Mouse (Mus musculus): Measurements from ENCODE around the gene Entpd7. TPM values are rescaled to one million over a fixed set of nuclear protein-coding genes. Genes with fewer than 3 reads are reported as not detected.

Entpd7 gene
- polyA plus RNA-seq, 1 experiment from 2014 or later, result 9.7 TPM

GRCm38 (mm10) chr19:43769366-43769960, 80.0 kb downstream of the Entpd7 start:
- H3K36me3 ChIP-seq, result no peaks in the 10 kb centered on the region
- no peak overlapping the region for H3K27ac ChIP-seq (replicated peaks)
- H3K4me3 ChIP-seq, result no peak overlapping the region
- 89% methylated on average over 5 of the region's 5 CpGs for WGBS
- DNase-seq (ENCODE audit: low spot score), result no peak
- no peaks in the 10 kb centered on the region for H3K9me3 ChIP-seq (replicated peaks)
- H3K4me1 ChIP-seq, result peaks cover 4% of the 10 kb centered on the region; the same call in 1 of the 2 replicates
- H3K27me3 ChIP-seq (ENCODE audit: low read depth, poor library complexity, severe bottlenecking), result no peaks in the 10 kb centered on the region

GRCm38 (mm10) chr19:43770584-43770983, 81.1 kb downstream of the Entpd7 start:
- no peak overlapping the region for H3K4me3 ChIP-seq
- H3K4me1 ChIP-seq, result peaks cover 4% of the 10 kb centered on the region; the same call in 1 of the 2 replicates
- H3K27ac ChIP-seq (replicated peaks), result no peak overlapping the region
- H3K27me3 ChIP-seq (ENCODE audit: low read depth, poor library complexity, severe bottlenecking), result no peaks in the 10 kb centered on the region
- no peak for DNase-seq (ENCODE audit: low spot score)
- WGBS, result 86% methylated on average over 4 of the region's 4 CpGs
- no peaks in the 10 kb centered on the region for H3K9me3 ChIP-seq (replicated peaks)
- H3K36me3 ChIP-seq, result no peaks in the 10 kb centered on the region

- Histone ChIP-seq H3K36me3 (no peaks in the 10 kb centered on the region), H3K4me1 (peaks cover 4% of the 10 kb centered on the region; the same call in 1 of the 2 replicates), H3K27ac (replicated peaks) (no peak overlapping the region), H3K27me3 (ENCODE audit: low read depth, poor library complexity, severe bottlenecking) (no peaks in the 10 kb centered on the region), H3K4me3 (no peak overlapping the region), H3K9me3 (replicated peaks) (no peaks in the 10 kb centered on the region)
- no peak for DNase-seq (ENCODE audit: low spot score)
- 92% methylated on average over 5 of the region's 5 CpGs for WGBS
These were observed 82.1 kb downstream of the Entpd7 start for GRCm38 (mm10) chr19:43771499-43771969.

- H3K27ac ChIP-seq (replicated peaks), result no peak overlapping the region
- no peak overlapping the region for H3K4me3 ChIP-seq
- peaks cover 4% of the 10 kb centered on the region; the same call in 1 of the 2 replicates for H3K4me1 ChIP-seq
- H3K27me3 ChIP-seq (ENCODE audit: low read depth, poor library complexity, severe bottlenecking), result no peaks in the 10 kb centered on the region
- 47% methylated on average over 6 of the region's 6 CpGs for WGBS
- no peak for DNase-seq (ENCODE audit: low spot score)
- H3K9me3 ChIP-seq (replicated peaks), result no peaks in the 10 kb centered on the region
- H3K36me3 ChIP-seq, result no peaks in the 10 kb centered on the region
These were observed 82.8 kb downstream of the Entpd7 start for GRCm38 (mm10) chr19:43772311-43772710.

- no peak for DNase-seq (ENCODE audit: low spot score)
- Histone ChIP-seq H3K4me1 (peaks cover 4% of the 10 kb centered on the region; the same call in 1 of the 2 replicates), H3K36me3 (no peaks in the 10 kb centered on the region), H3K27me3 (ENCODE audit: low read depth, poor library complexity, severe bottlenecking) (no peaks in the 10 kb centered on the region), H3K4me3 (no peak overlapping the region), H3K9me3 (replicated peaks) (no peaks in the 10 kb centered on the region), H3K27ac (replicated peaks) (no peak overlapping the region)
- WGBS, result 83% methylated on average over 10 of the region's 10 CpGs
These were observed 86.0 kb downstream of the Entpd7 start for GRCm38 (mm10) chr19:43775433-43775832.

GRCm38 (mm10) chr19:43776561-43776960, 87.1 kb downstream of the Entpd7 start:
- H3K9me3 ChIP-seq (replicated peaks), result no peaks in the 10 kb centered on the region
- peaks cover 4% of the 10 kb centered on the region; the same call in 1 of the 2 replicates for H3K4me1 ChIP-seq
- no peak for DNase-seq (ENCODE audit: low spot score)
- 88% methylated on average over 4 of the region's 4 CpGs for WGBS
- no peak overlapping the region for H3K27ac ChIP-seq (replicated peaks)
- H3K27me3 ChIP-seq (ENCODE audit: low read depth, poor library complexity, severe bottlenecking), result no peaks in the 10 kb centered on the region
- no peaks in the 10 kb centered on the region for H3K36me3 ChIP-seq
- H3K4me3 ChIP-seq, result no peak overlapping the region

GRCm38 (mm10) chr19:43777308-43777707, 87.8 kb downstream of the Entpd7 start:
- Histone ChIP-seq H3K4me1 (peaks cover 2% of the 10 kb centered on the region; the same call in 1 of the 2 replicates), H3K36me3 (no peaks in the 10 kb centered on the region), H3K27ac (replicated peaks) (no peak overlapping the region), H3K9me3 (replicated peaks) (no peaks in the 10 kb centered on the region), H3K4me3 (no peak overlapping the region), H3K27me3 (ENCODE audit: low read depth, poor library complexity, severe bottlenecking) (no peaks in the 10 kb centered on the region)
- no peak for DNase-seq (ENCODE audit: low spot score)
- 81% methylated on average over 2 of the region's 2 CpGs for WGBS

GRCm38 (mm10) chr19:43780391-43780790, 90.9 kb downstream of the Entpd7 start:
- no peak for DNase-seq (ENCODE audit: low spot score)
- Histone ChIP-seq H3K27ac (replicated peaks) (no peak overlapping the region), H3K4me1 (no peaks in the 10 kb centered on the region), H3K36me3 (no peaks in the 10 kb centered on the region), H3K4me3 (no peak overlapping the region), H3K9me3 (replicated peaks) (no peaks in the 10 kb centered on the region), H3K27me3 (ENCODE audit: low read depth, poor library complexity, severe bottlenecking) (no peaks in the 10 kb centered on the region)
- WGBS, result 90% methylated on average over 5 of the region's 5 CpGs

GRCm38 (mm10) chr19:43781980-43782379, 92.5 kb downstream of the Entpd7 start, which contains the start of gene Abcc2:
Gene Abcc2, plus strand, starts transcription at chr19:43782192.
- no peaks in the 10 kb centered on the region for H3K4me1 ChIP-seq
- H3K36me3 ChIP-seq, result no peaks in the 10 kb centered on the region
- no peak within 1 kb of the TSS for H3K4me3 ChIP-seq
- H3K27ac ChIP-seq (replicated peaks), result no peak within 1 kb of the TSS
- no peaks in the 10 kb centered on the region for H3K9me3 ChIP-seq (replicated peaks)
- H3K27me3 ChIP-seq (ENCODE audit: low read depth, poor library complexity, severe bottlenecking), result no peaks in the 10 kb centered on the region
- 81% methylated on average over 3 of the region's 3 CpGs for WGBS
- no peak for DNase-seq (ENCODE audit: low spot score)

Other genes starting within 250 kb of the Entpd7 start
- 0.27 and 0.53 TPM in 2 replicates for gene Cnnm1, start 249.2 kb upstream of the Entpd7 start, polyA plus RNA-seq (2016; fragmentation: Nextera tagmentation; extraction: Ambion mirVana)
- gene Got1, start 165.1 kb upstream of the Entpd7 start, polyA plus RNA-seq (2016; fragmentation: Nextera tagmentation; extraction: Ambion mirVana), result 59.0 and 60.2 TPM in 2 replicates
- 0.21 and 0.42 TPM in 2 replicates for gene Nkx2-3, start 77.3 kb upstream of the Entpd7 start, polyA plus RNA-seq (2016; fragmentation: Nextera tagmentation; extraction: Ambion mirVana)
- gene Slc25a28, start 14.8 kb upstream of the Entpd7 start, polyA plus RNA-seq (2016; fragmentation: Nextera tagmentation; extraction: Ambion mirVana), result 10.3 and 11.5 TPM in 2 replicates
- 14.0 and 14.7 TPM in 2 replicates for gene Cutc, start 63.3 kb downstream of the Entpd7 start, polyA plus RNA-seq (2016; fragmentation: Nextera tagmentation; extraction: Ambion mirVana)
- 13.7 and 16.5 TPM in 2 replicates for gene Cox15, start 63.3 kb downstream of the Entpd7 start, polyA plus RNA-seq (2016; fragmentation: Nextera tagmentation; extraction: Ambion mirVana)
- gene Abcc2, start 92.5 kb downstream of the Entpd7 start, polyA plus RNA-seq (2016; fragmentation: Nextera tagmentation; extraction: Ambion mirVana), result 0.01 TPM in 2 replicates

Data from midbrain, embryonic 10.5 days (tissue).